Mouse (Mus musculus): ENCODE measurements around the gene Metrn. TPM values are rescaled to one million over a fixed set of nuclear protein-coding genes. Genes with fewer than 3 reads are reported as not detected.

Gene Metrn
- polyA plus RNA-seq, 1 experiment from 2014 or later: 28.0 TPM

DNA sequence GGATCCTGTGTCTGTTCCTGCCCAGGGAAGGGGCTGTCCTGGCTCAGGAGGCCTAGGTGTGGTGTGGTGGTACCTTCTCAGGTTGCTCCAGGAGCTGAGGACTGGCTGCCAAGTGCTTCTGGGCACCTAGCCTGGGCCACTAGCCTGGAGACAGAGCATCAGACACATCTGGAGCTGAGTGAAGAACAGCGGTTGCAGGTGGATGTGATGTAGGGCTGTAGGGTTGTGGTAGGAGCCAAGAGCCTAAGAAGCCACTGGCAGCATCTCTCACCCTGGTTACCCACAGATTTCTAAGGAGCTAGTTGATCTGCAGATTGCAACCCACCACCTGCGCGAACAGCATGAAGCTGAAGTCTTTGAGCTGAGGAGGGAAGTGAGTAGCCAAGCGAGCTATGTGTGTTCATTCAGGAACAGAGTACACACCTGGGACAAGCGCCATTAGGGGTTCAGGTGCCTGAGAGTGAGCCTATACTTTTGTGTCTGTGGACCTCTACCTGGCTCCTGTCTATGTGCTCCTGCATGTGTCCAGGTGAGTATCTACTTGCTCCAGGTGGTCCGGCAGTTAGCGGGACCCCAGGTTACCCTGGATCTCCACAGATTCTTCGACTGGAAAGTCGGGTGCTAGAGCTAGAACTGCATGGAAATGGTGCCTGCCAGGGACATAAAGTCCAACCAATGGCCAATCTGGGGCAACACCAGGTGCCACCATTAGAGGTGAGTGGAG lies 10.0 kb downstream of the Metrn start:
- Histone ChIP-seq H3K9me3 (replicated peaks; ENCODE audit: control insufficient read depth, low read length) (no peaks in the 10 kb centered on the region), H3K9ac (ENCODE audit: low read length) (no peak overlapping the region), H3K27ac (ENCODE audit: low read length) (no peak overlapping the region), H3K4me2 (ENCODE audit: low read depth, low read length) (no peak overlapping the region), H3K4me3 (replicated peaks; ENCODE audit: low read length) (no peak overlapping the region), H3K27me3 (ENCODE audit: control insufficient read depth, insufficient read depth, low read length) (no peaks in the 10 kb centered on the region), H3K36me3 (ENCODE audit: control insufficient read depth, insufficient read depth, low read length) (peaks cover 5% of the 10 kb centered on the region; the same call in 1 of the 2 replicates), H3K4me1 (ENCODE audit: control insufficient read depth, insufficient read depth, low read length) (peaks cover 20% of the 10 kb centered on the region)
- ATAC-seq (ENCODE audit: insufficient read depth, low FRiP score): no peak
- WGBS: 90% methylated on average over 9 of the region's 9 CpGs

DNA sequence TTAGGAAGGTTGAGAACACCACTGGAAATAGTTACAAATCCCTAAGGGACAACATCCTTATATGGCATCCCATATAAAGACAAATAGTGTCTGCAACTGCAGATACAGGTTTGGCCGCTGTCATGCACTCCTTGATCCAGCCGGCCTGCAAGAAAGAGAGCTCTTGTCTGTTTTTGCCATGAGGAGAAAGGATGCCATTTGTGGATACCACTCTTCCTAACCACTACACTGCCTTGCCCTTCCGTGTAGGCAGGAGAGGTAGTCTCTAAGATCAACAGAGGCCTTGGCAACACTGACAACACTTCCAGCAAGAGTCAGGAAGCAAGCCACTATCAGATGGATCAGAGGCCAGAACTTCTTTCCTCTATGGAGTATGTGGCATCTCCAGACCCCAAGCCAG lies 10.7 kb downstream of the Metrn start, which contains the start of gene Ccdc78:
Gene Ccdc78, plus strand, starts transcription at position 301 of the 400 bp plus-strand sequence.
- H3K27ac ChIP-seq (ENCODE audit: low read length): peak within 1 kb of the TSS; percentile 84
- no peak for ATAC-seq (ENCODE audit: insufficient read depth, low FRiP score)
- peak within 1 kb of the TSS; percentile 83 for H3K9ac ChIP-seq (ENCODE audit: low read length)
- H3K4me1 ChIP-seq (ENCODE audit: control insufficient read depth, insufficient read depth, low read length): peaks cover 16% of the 10 kb centered on the region
- peak within 1 kb of the TSS; percentile 67 for H3K4me3 ChIP-seq (replicated peaks; ENCODE audit: low read length)
- no peaks in the 10 kb centered on the region for H3K9me3 ChIP-seq (replicated peaks; ENCODE audit: control insufficient read depth, low read length)
- peaks cover 5% of the 10 kb centered on the region; the same call in 1 of the 2 replicates for H3K36me3 ChIP-seq (ENCODE audit: control insufficient read depth, insufficient read depth, low read length)
- peak within 1 kb of the TSS; percentile 71 for H3K4me2 ChIP-seq (ENCODE audit: low read depth, low read length)
- 80% methylated on average over 3 of the region's 3 CpGs for WGBS
- no peaks in the 10 kb centered on the region for H3K27me3 ChIP-seq (ENCODE audit: control insufficient read depth, insufficient read depth, low read length)

GRCm38 (mm10) chr17:25785281-25785745 lies 11.6 kb downstream of the Metrn start, which contains the start of gene Haghl:
Gene Haghl, minus strand, starts transcription at chr17:25785673.
- under 1% methylated on average over 23 of the region's 23 CpGs for WGBS
- Histone ChIP-seq H3K9me3 (replicated peaks; ENCODE audit: control insufficient read depth, low read length) (no peaks in the 10 kb centered on the region), H3K4me2 (ENCODE audit: low read depth, low read length) (peak within 1 kb of the TSS; percentile 71), H3K36me3 (ENCODE audit: control insufficient read depth, insufficient read depth, low read length) (peaks cover 5% of the 10 kb centered on the region; the same call in 1 of the 2 replicates), H3K9ac (ENCODE audit: low read length) (peak within 1 kb of the TSS; percentile 83), H3K4me1 (ENCODE audit: control insufficient read depth, insufficient read depth, low read length) (peaks cover 14% of the 10 kb centered on the region), H3K27ac (ENCODE audit: low read length) (peak within 1 kb of the TSS; percentile 84), H3K4me3 (replicated peaks; ENCODE audit: low read length) (peak within 1 kb of the TSS; percentile 67), H3K27me3 (ENCODE audit: control insufficient read depth, insufficient read depth, low read length) (no peaks in the 10 kb centered on the region)
- ATAC-seq (ENCODE audit: insufficient read depth, low FRiP score): peak; percentile 87

DNA sequence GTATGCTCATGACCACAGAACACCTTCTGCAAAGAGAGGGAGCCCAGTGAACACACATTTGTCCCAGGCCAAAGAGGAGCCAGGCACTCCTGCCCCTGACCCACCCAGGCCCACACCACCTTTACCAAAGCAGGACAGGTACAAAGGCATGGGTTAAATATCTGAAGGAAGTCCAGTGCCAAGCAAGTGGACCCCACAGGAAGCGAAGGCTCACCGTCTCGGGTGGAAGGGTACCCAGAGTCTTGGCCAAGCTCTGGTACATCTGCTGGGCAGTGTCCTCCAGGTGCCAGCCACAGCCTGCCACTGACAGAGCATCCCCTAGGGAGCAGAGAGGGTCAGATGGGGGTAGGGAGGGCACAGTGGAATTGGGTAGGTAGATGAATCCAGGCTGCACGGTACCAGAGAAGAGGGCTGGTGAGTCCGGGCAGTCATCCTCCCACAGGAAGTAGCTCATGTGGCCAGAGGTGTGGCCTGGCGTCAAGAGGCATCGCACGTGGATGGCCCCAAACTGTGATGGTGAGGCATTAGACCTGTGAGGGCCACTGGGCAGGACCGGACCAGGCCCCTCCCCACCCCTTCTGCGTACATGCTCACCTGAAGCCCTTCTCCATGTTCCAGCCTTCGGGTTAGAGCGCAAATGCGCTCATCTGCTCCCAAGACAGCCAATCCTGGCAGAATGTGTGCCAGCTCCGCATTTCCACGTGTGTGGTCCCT lies 12.9 kb downstream of the Metrn start:
- WGBS: 74% methylated on average over 15 of the region's 15 CpGs
- Histone ChIP-seq H3K36me3 (ENCODE audit: control insufficient read depth, insufficient read depth, low read length) (peaks cover 8% of the 10 kb centered on the region; the same call in 1 of the 2 replicates), H3K9ac (ENCODE audit: low read length) (peak overlapping the region; percentile 83; the same call in 1 of the 2 replicates), H3K27me3 (ENCODE audit: control insufficient read depth, insufficient read depth, low read length) (no peaks in the 10 kb centered on the region), H3K4me3 (replicated peaks; ENCODE audit: low read length) (peak overlapping the region; percentile 67), H3K27ac (ENCODE audit: low read length) (no peak overlapping the region), H3K4me2 (ENCODE audit: low read depth, low read length) (peak overlapping the region; percentile 71), H3K9me3 (replicated peaks; ENCODE audit: control insufficient read depth, low read length) (no peaks in the 10 kb centered on the region), H3K4me1 (ENCODE audit: control insufficient read depth, insufficient read depth, low read length) (peaks cover 14% of the 10 kb centered on the region)
- no peak for ATAC-seq (ENCODE audit: insufficient read depth, low FRiP score)

DNA sequence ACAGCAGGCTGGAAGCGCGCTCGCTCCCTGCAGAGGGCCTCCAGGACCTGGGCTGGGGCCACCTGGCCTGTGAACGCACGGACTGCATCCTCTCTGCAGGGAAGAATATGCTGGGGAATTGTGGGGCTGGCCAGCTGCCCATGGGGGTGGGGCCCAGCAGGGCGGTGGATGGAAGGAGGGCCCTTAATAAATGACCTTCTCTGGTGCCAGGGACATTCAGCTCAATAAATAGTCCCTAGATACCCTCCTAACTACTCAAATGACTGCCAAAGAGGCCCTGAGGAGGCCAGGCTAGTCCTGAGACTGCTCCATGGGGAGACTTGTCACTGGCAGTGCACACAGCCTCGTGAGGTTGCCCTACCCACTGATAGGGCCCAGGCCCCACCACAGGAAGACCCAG lies 13.8 kb downstream of the Metrn start:
- no peak overlapping the region for H3K4me2 ChIP-seq (ENCODE audit: low read depth, low read length)
- H3K36me3 ChIP-seq (ENCODE audit: control insufficient read depth, insufficient read depth, low read length): peaks cover 8% of the 10 kb centered on the region; the same call in 1 of the 2 replicates
- no peaks in the 10 kb centered on the region for H3K27me3 ChIP-seq (ENCODE audit: control insufficient read depth, insufficient read depth, low read length)
- H3K27ac ChIP-seq (ENCODE audit: low read length): no peak overlapping the region
- no peak overlapping the region for H3K9ac ChIP-seq (ENCODE audit: low read length)
- no peak for ATAC-seq (ENCODE audit: insufficient read depth, low FRiP score)
- no peak overlapping the region for H3K4me3 ChIP-seq (replicated peaks; ENCODE audit: low read length)
- peaks cover 14% of the 10 kb centered on the region for H3K4me1 ChIP-seq (ENCODE audit: control insufficient read depth, insufficient read depth, low read length)
- 57% methylated on average over 7 of the region's 7 CpGs for WGBS
- no peaks in the 10 kb centered on the region for H3K9me3 ChIP-seq (replicated peaks; ENCODE audit: control insufficient read depth, low read length)

DNA sequence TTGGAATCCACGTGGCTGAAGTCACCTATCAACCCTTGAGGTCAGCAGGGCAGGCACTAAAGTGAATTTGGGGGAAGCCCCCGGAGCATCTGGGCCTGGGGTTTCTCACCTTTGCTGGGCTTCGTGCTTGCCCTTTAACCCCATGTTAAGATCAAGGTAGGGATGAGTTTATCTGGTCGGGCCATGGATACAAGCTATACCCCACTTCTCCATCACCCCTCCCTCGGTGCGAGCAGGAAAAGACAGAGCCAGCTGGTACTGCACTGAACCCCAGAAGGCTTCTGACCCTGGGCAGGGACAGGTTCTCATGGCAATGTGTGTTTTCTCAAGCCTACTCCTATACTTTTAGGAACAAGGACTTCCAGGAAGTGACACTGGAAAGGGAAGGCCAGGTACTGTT lies 15.6 kb downstream of the Metrn start:
- Histone ChIP-seq H3K4me1 (ENCODE audit: control insufficient read depth, insufficient read depth, low read length) (peaks cover 14% of the 10 kb centered on the region), H3K27ac (ENCODE audit: low read length) (no peak overlapping the region), H3K36me3 (ENCODE audit: control insufficient read depth, insufficient read depth, low read length) (peaks cover 3% of the 10 kb centered on the region; the same call in 1 of the 2 replicates), H3K4me2 (ENCODE audit: low read depth, low read length) (no peak overlapping the region), H3K9ac (ENCODE audit: low read length) (no peak overlapping the region), H3K4me3 (replicated peaks; ENCODE audit: low read length) (no peak overlapping the region), H3K9me3 (replicated peaks; ENCODE audit: control insufficient read depth, low read length) (no peaks in the 10 kb centered on the region), H3K27me3 (ENCODE audit: control insufficient read depth, insufficient read depth, low read length) (no peaks in the 10 kb centered on the region)
- ATAC-seq (ENCODE audit: insufficient read depth, low FRiP score): no peak
- whole genome bisulfite sequencing: 75% methylated on average over 6 of the region's 6 CpGs

GRCm38 (mm10) chr17:25777948-25778347 lies 19.0 kb downstream of the Metrn start:
- no peak overlapping the region for H3K27ac ChIP-seq (ENCODE audit: low read length)
- no peaks in the 10 kb centered on the region for H3K9me3 ChIP-seq (replicated peaks; ENCODE audit: control insufficient read depth, low read length)
- no peak overlapping the region for H3K9ac ChIP-seq (ENCODE audit: low read length)
- H3K4me2 ChIP-seq (ENCODE audit: low read depth, low read length): no peak overlapping the region
- 90% methylated on average over 5 of the region's 5 CpGs for WGBS
- peaks cover 3% of the 10 kb centered on the region; the same call in 1 of the 2 replicates for H3K36me3 ChIP-seq (ENCODE audit: control insufficient read depth, insufficient read depth, low read length)
- no peaks in the 10 kb centered on the region for H3K27me3 ChIP-seq (ENCODE audit: control insufficient read depth, insufficient read depth, low read length)
- peaks cover 6% of the 10 kb centered on the region for H3K4me1 ChIP-seq (ENCODE audit: control insufficient read depth, insufficient read depth, low read length)
- ATAC-seq (ENCODE audit: insufficient read depth, low FRiP score): no peak
- H3K4me3 ChIP-seq (replicated peaks; ENCODE audit: low read length): no peak overlapping the region

GRCm38 (mm10) chr17:25775318-25776062 lies 21.4 kb downstream of the Metrn start:
- H3K27me3 ChIP-seq (ENCODE audit: control insufficient read depth, insufficient read depth, low read length): no peaks in the 10 kb centered on the region
- H3K9me3 ChIP-seq (replicated peaks; ENCODE audit: control insufficient read depth, low read length): no peaks in the 10 kb centered on the region
- H3K4me2 ChIP-seq (ENCODE audit: low read depth, low read length): no peak overlapping the region
- H3K36me3 ChIP-seq (ENCODE audit: control insufficient read depth, insufficient read depth, low read length): 0 out of 2 replicates have a peak, but pooled peaks cover 3% of the 10 kb centered on the region
- H3K4me3 ChIP-seq (replicated peaks; ENCODE audit: low read length): no peak overlapping the region
- H3K27ac ChIP-seq (ENCODE audit: low read length): no peak overlapping the region
- H3K4me1 ChIP-seq (ENCODE audit: control insufficient read depth, insufficient read depth, low read length): peaks cover 6% of the 10 kb centered on the region
- H3K9ac ChIP-seq (ENCODE audit: low read length): no peak overlapping the region
- no peak for ATAC-seq (ENCODE audit: insufficient read depth, low FRiP score)
- 74% methylated on average over 10 of the region's 10 CpGs for WGBS

Data from stomach, embryonic 16.5 days (tissue).